Mouse (Mus musculus) lung, embryonic 16.5 days (tissue): ENCODE results near the gene Fam209. TPM values are rescaled to one million over a fixed set of nuclear protein-coding genes. Genes with fewer than 3 reads are reported as not detected.

Experiments used
- ATAC-seq: fragments of 200-750 bp; cut with Nextera tagmentation; 2 replicates; pipeline ENCODE4 v1.8.0; 2017; ENCODE audit warnings: low read depth, mild to moderate bottlenecking, moderate library complexity
- H3K27ac ChIP-seq: fragments of 300-500 bp; sonication (generic); 2 replicates; pipeline ENCODE4 v1.5.1; 2014; ENCODE audit warnings: mild to moderate bottlenecking, control low read depth, low read length
- H3K27me3 ChIP-seq: fragments of 300-500 bp; sonication (generic); 2 replicates; pipeline ENCODE4 v1.6.1; 2014; ENCODE audit warnings: low read depth, low read length, mixed read lengths; ENCODE audit not compliant: control insufficient read depth, insufficient read depth
- H3K36me3 ChIP-seq: fragments of 300-500 bp; sonication (generic); 2 replicates; pipeline ENCODE4 v1.6.1; 2014; ENCODE audit warnings: low read length; ENCODE audit not compliant: control insufficient read depth, insufficient read depth
- H3K4me1 ChIP-seq: fragments of 300-500 bp; sonication (generic); replicated peaks from 2 replicates; pipeline ENCODE4 v1.6.1; 2014; ENCODE audit warnings: low read length, mixed read lengths; ENCODE audit not compliant: control insufficient read depth, insufficient read depth
- H3K4me2 ChIP-seq: fragments of 300-500 bp; sonication (generic); 2 replicates; pipeline ENCODE4 v1.6.1; 2014; ENCODE audit warnings: low read depth, low read length, control low read depth
- H3K4me3 ChIP-seq: fragments of 300-500 bp; sonication (generic); 2 replicates; pipeline ENCODE4 v1.5.1; 2014; ENCODE audit warnings: mild to moderate bottlenecking, low read length, control low read depth
- H3K9ac ChIP-seq: fragments of 300-500 bp; sonication (generic); 2 replicates; pipeline ENCODE4 v1.6.1; 2014; ENCODE audit warnings: low read length, control low read depth
- H3K9me3 ChIP-seq: fragments of 300-500 bp; sonication (generic); 2 replicates; pipeline ENCODE4 v1.6.1; 2016; ENCODE audit warnings: low read length; ENCODE audit not compliant: control insufficient read depth
- WGBS: fragments of 180-500 bp; shearing (Covaris S2); extraction: QIAGEN DNeasy Blood & Tissue Kit; methylation state at CpG from one replicate; pipeline ENCODE4 v1.1.7; 2014; 5-methylcytosine and 5-hydroxymethylcytosine counted together
- polyA plus RNA-seq: library from polyadenylated mRNA; unstranded; fragments of >200 nt; fragmentation: Nextera tagmentation; extraction: Ambion mirVana; gene quantifications from 2 replicates; pipeline ENCODE4 v1.2.1, GENCODE M21; 2015

Fam209 gene
- polyA plus RNA-seq, 1 experiment from 2014 or later = 0.30 TPM

DNA sequence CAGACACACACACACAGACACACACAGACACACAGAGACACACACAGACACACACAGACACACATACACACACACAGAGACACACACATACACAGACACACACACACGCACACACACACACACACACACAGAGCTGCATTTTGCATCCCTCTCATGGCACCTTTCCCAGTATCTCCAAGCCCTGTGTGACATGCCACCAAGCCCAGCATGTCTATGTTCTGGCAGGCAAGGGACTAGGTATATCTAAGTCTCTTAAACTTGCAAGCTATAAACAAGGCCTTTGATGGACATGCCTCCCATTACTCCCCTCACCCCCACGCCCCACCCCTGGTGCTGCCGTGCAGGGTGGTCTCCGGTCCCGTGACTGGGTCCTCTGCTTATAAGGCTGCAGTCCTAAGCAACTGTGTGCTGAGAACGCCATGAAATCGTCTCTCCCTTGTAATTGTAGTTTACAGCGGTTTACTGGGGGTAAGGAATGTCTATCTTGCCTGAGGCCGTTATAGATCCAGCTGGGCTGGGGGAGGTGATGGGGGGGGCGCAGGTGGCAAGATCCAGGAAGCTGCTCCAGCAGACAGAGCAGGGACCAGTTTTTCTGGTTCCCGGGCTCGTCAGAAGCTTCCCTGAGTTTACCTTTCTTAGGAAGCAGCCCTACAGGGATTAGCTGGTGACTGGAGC is 12.5 kb downstream of the Fam209 start:
- WGBS = 32% methylated on average over 12 of the region's 12 CpGs
- Histone ChIP-seq H3K4me2 (no peak overlapping the region), H3K27me3 (no peaks in the 10 kb centered on the region), H3K27ac (no peak overlapping the region), H3K4me3 (no peak overlapping the region), H3K9ac (no peak overlapping the region), H3K36me3 (no peaks in the 10 kb centered on the region), H3K9me3 (no peaks in the 10 kb centered on the region), H3K4me1 (0 out of 2 replicates have a peak, but pooled peaks cover 3% of the 10 kb centered on the region)
- no peak for ATAC-seq

GRCm38 (mm10) chr2:172496736-172497345 is 24.5 kb downstream of the Fam209 start:
- Histone ChIP-seq H3K27ac (no peak overlapping the region), H3K4me2 (no peak overlapping the region), H3K4me3 (no peak overlapping the region), H3K4me1 (no peaks in the 10 kb centered on the region), H3K36me3 (no peaks in the 10 kb centered on the region), H3K9me3 (no peaks in the 10 kb centered on the region), H3K27me3 (no peaks in the 10 kb centered on the region), H3K9ac (no peak overlapping the region)
- ATAC-seq = no peak
- 59% methylated on average over 8 of the region's 8 CpGs for WGBS

DNA sequence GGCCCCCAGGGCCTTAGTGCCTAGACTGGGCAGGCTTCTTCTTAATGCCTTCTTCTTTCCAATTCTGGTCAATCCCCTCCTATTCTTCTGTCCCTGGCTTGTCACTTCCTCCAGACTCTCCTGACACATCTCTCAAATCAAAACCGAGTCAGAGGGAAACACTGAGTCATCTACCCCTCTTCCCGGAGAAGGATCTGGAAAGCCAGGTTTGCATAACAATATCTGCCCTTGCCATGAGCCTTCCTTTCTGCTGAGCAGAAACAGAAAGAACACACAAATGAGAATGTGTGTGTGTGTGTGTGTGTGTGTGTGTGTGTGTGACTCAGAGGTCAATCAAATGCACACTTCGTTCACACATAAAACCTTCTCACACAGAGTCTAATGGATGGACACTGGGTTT is 26.5 kb downstream of the Fam209 start:
- H3K27me3 ChIP-seq = no peaks in the 10 kb centered on the region
- H3K4me2 ChIP-seq = no peak overlapping the region
- H3K9me3 ChIP-seq = no peaks in the 10 kb centered on the region
- H3K9ac ChIP-seq = no peak overlapping the region
- no peaks in the 10 kb centered on the region for H3K4me1 ChIP-seq
- no peak overlapping the region for H3K27ac ChIP-seq
- H3K36me3 ChIP-seq = no peaks in the 10 kb centered on the region
- 42% methylated on average over 3 of the region's 3 CpGs for WGBS
- H3K4me3 ChIP-seq = no peak overlapping the region
- ATAC-seq = no peak

- no peak overlapping the region for H3K9ac ChIP-seq
- no peaks in the 10 kb centered on the region for H3K36me3 ChIP-seq
- no peak overlapping the region for H3K4me3 ChIP-seq
- no peak overlapping the region for H3K4me2 ChIP-seq
- no peaks in the 10 kb centered on the region for H3K4me1 ChIP-seq
- H3K27me3 ChIP-seq = no peaks in the 10 kb centered on the region
- WGBS = 20% methylated on average over 7 of the region's 7 CpGs
- H3K27ac ChIP-seq = no peak overlapping the region
- H3K9me3 ChIP-seq = no peaks in the 10 kb centered on the region
- ATAC-seq = no peak
These were observed 28.5 kb downstream of the Fam209 start for GRCm38 (mm10) chr2:172500752-172501316.

GRCm38 (mm10) chr2:172501341-172501740 is 29.0 kb downstream of the Fam209 start:
- H3K36me3 ChIP-seq = no peaks in the 10 kb centered on the region
- H3K9ac ChIP-seq = no peak overlapping the region
- no peak overlapping the region for H3K4me2 ChIP-seq
- no peaks in the 10 kb centered on the region for H3K9me3 ChIP-seq
- H3K27me3 ChIP-seq = no peaks in the 10 kb centered on the region
- ATAC-seq = peak; percentile 20; the same call in 1 of the 2 replicates
- WGBS = 0% methylated on average over 4 of the region's 4 CpGs
- no peak overlapping the region for H3K4me3 ChIP-seq
- no peak overlapping the region for H3K27ac ChIP-seq
- no peaks in the 10 kb centered on the region for H3K4me1 ChIP-seq

- Histone ChIP-seq H3K27me3 (no peaks in the 10 kb centered on the region), H3K9me3 (no peaks in the 10 kb centered on the region), H3K4me3 (no peak overlapping the region), H3K27ac (no peak overlapping the region), H3K36me3 (no peaks in the 10 kb centered on the region), H3K4me2 (no peak overlapping the region), H3K4me1 (no peaks in the 10 kb centered on the region), H3K9ac (no peak overlapping the region)
- WGBS = 46% methylated on average over 14 of the region's 14 CpGs
- ATAC-seq = no peak
These were observed 29.8 kb downstream of the Fam209 start for GRCm38 (mm10) chr2:172502168-172502567.

GRCm38 (mm10) chr2:172506121-172506520 is 33.8 kb downstream of the Fam209 start:
- no peaks in the 10 kb centered on the region for H3K27me3 ChIP-seq
- no peak overlapping the region for H3K9ac ChIP-seq
- no peaks in the 10 kb centered on the region for H3K9me3 ChIP-seq
- H3K4me2 ChIP-seq = no peak overlapping the region
- H3K27ac ChIP-seq = no peak overlapping the region
- no peak overlapping the region for H3K4me3 ChIP-seq
- H3K36me3 ChIP-seq = no peaks in the 10 kb centered on the region
- 69% methylated on average over 7 of the region's 7 CpGs for WGBS
- ATAC-seq = no peak
- no peaks in the 10 kb centered on the region for H3K4me1 ChIP-seq

- no peak for ATAC-seq
- Histone ChIP-seq H3K27ac (no peak overlapping the region), H3K27me3 (no peaks in the 10 kb centered on the region), H3K36me3 (no peaks in the 10 kb centered on the region), H3K4me3 (no peak overlapping the region), H3K4me1 (no peaks in the 10 kb centered on the region), H3K9me3 (no peaks in the 10 kb centered on the region), H3K9ac (no peak overlapping the region), H3K4me2 (no peak overlapping the region)
- WGBS = 86% methylated on average over 15 of the region's 15 CpGs
These were observed 37.9 kb downstream of the Fam209 start for GRCm38 (mm10) chr2:172510056-172510712.

DNA sequence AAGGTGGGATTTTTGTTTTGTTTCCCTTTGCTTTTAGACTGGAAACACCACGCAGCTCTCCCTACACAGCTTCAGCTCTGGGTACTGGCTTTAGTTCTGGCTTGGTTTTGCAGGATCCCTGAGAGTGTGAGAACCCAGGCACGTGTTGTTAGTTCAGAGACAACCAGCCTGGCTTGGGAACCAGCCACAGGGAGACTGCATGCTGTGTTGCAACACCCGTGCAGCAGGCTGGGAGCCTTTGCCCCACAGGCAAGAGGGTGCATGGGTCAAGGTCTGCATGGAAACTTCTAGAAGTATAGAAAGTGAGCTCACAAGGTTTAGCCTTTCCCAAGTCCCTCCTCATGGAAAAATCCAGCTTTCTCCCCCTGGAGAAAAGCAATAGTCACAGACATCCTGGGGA is 38.6 kb downstream of the Fam209 start:
- H3K36me3 ChIP-seq = no peaks in the 10 kb centered on the region
- H3K27ac ChIP-seq = no peak overlapping the region
- no peak overlapping the region for H3K4me3 ChIP-seq
- H3K27me3 ChIP-seq = no peaks in the 10 kb centered on the region
- no peak overlapping the region for H3K4me2 ChIP-seq
- H3K9ac ChIP-seq = no peak overlapping the region
- H3K9me3 ChIP-seq = no peaks in the 10 kb centered on the region
- no peaks in the 10 kb centered on the region for H3K4me1 ChIP-seq
- no peak for ATAC-seq
- 29% methylated on average over 3 of the region's 3 CpGs for WGBS
